Comparison of ENCODE assay signal across 8 mouse cellular contexts in the genomic region with DNA sequence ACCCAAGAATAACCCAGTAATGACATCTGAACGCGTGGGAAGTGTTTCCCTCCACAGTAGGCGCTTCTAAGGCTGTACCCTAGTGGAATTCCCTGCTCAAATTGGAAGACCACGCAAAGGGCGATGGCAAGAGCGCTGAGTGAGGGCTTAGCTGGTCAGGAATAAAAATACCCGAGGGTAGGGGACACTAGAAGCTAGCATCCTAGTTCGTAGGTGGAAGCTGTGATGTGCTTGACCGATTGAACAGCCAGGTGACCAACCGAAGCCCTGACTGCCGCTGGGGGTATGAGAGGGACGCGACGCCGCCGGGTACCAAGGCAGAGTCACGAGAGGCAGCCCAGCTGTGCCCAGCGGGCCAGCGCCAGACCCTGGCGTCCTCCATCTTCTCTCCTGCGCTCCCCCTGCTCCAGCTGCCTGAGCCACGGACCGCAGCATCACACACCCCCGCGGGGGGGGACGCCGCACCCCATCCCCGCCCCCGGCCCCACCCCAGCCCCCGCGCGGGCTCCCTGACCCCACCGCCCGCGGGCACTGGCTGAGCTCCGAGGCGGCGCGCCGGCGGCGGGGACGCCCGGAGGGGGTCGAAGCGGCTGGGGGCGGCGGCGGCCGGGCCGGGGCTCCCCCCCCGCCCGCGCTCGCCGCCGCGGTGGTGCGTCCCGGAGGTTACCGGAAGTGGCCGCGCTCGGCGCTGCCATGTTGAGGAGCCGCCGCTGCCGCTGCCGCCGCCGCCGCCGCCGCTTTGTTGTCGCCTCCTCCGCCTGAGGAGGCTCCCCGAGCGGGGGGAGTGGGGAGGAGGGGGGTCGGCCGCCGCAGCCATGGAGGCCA. TPM values are rescaled to one million over a fixed set of nuclear protein-coding genes. Genes with fewer than 3 reads are reported as not detected.
DNase-seq lines count a peak whose midpoint lies in the region; ATAC-seq lines count a peak whose summit lies in the region.

A gene (plus strand): TSS at position 694 of the 825 bp plus-strand sequence.

- peak; percentile 86 for ATAC-seq in intestine, embryonic 16.5 days
- ATAC-seq in midbrain, embryonic 11.5 days (ENCODE audit: low FRiP score): peak; percentile 89

- WGBS in embryonic facial prominence, embryonic 10.5 days: 1% methylated on average over 81 of the region's 81 CpGs
- under 1% methylated on average over 48 of the region's 81 CpGs for WGBS in intestine, embryonic 16.5 days
- 1% methylated on average over 77 of the region's 81 CpGs for WGBS in limb, embryonic 10.5 days
- under 1% methylated on average over 47 of the region's 81 CpGs for WGBS in midbrain, embryonic 11.5 days

- peaks cover 42% of the 10 kb centered on the region for H3K4me1 ChIP-seq in embryonic facial prominence, embryonic 10.5 days
- peaks cover 24% of the 10 kb centered on the region for H3K4me1 ChIP-seq in intestine, embryonic 16.5 days (ENCODE audit: control insufficient read depth, insufficient read depth, low read length)
- peaks cover 35% of the 10 kb centered on the region for H3K4me1 ChIP-seq in limb, embryonic 10.5 days
- peaks cover 25% of the 10 kb centered on the region for H3K4me1 ChIP-seq in midbrain, embryonic 11.5 days (ENCODE audit: control insufficient read depth, insufficient read depth, low read length)

- peak within 1 kb of the TSS; percentile 92 for H3K9ac ChIP-seq in intestine, embryonic 16.5 days (ENCODE audit: low read depth, low read length)
- peak within 1 kb of the TSS; percentile 98 for H3K9ac ChIP-seq in midbrain, embryonic 11.5 days (ENCODE audit: low read length)

- no peaks in the 10 kb centered on the region for H3K27me3 ChIP-seq in embryonic facial prominence, embryonic 10.5 days (replicated peaks; ENCODE audit: low read depth, poor library complexity, severe bottlenecking)
- no peaks in the 10 kb centered on the region for H3K27me3 ChIP-seq in intestine, embryonic 16.5 days (replicated peaks; ENCODE audit: control insufficient read depth, insufficient read depth, low read length)
- H3K27me3 ChIP-seq in limb, embryonic 10.5 days (ENCODE audit: low read depth, poor library complexity, severe bottlenecking): no peaks in the 10 kb centered on the region
- H3K27me3 ChIP-seq in midbrain, embryonic 11.5 days (ENCODE audit: control insufficient read depth, insufficient read depth, low read length): no peaks in the 10 kb centered on the region

- peak within 1 kb of the TSS; percentile 81 for H3K4me3 ChIP-seq in embryonic facial prominence, embryonic 10.5 days
- H3K4me3 ChIP-seq in intestine, embryonic 16.5 days (ENCODE audit: low read length): peak within 1 kb of the TSS; percentile 96
- peak within 1 kb of the TSS; percentile 98 for H3K4me3 ChIP-seq in limb, embryonic 10.5 days
- H3K4me3 ChIP-seq in midbrain, embryonic 11.5 days (ENCODE audit: low read depth, low read length): peak within 1 kb of the TSS; percentile 85

- DNase-seq in adrenal gland, postnatal 14 days: peak; percentile 90
- peak; percentile 90 for DNase-seq in embryonic facial prominence, embryonic 10.5 days (ENCODE audit: low spot score)
- no peak for DNase-seq in gonadal fat pad, adult 2 months (ENCODE audit: low read depth)
- peak; percentile 89 for DNase-seq in limb, embryonic 10.5 days (ENCODE audit: low spot score)
- peak; percentile 98 for DNase-seq in midbrain, embryonic 11.5 days (ENCODE audit: low spot score, missing footprints)
- peak; percentile 77 for DNase-seq in right cerebral cortex, postnatal 4 days
- DNase-seq in yolk sac, embryonic 10.5 days (ENCODE audit: low spot score): peak; percentile 86

- H3K9me3 ChIP-seq in embryonic facial prominence, embryonic 10.5 days: no peaks in the 10 kb centered on the region
- H3K9me3 ChIP-seq in intestine, embryonic 16.5 days (ENCODE audit: control insufficient read depth, low read length): no peaks in the 10 kb centered on the region
- no peaks in the 10 kb centered on the region for H3K9me3 ChIP-seq in limb, embryonic 10.5 days (replicated peaks)
- no peaks in the 10 kb centered on the region for H3K9me3 ChIP-seq in midbrain, embryonic 11.5 days (ENCODE audit: control insufficient read depth, low read length)

- peak within 1 kb of the TSS; percentile 86 for H3K4me2 ChIP-seq in intestine, embryonic 16.5 days (ENCODE audit: low read depth, low read length)
- peak within 1 kb of the TSS; percentile 87 for H3K4me2 ChIP-seq in midbrain, embryonic 11.5 days

- peak within 1 kb of the TSS; percentile 97 for H3K27ac ChIP-seq in embryonic facial prominence, embryonic 10.5 days (replicated peaks)
- peak within 1 kb of the TSS; percentile 95 for H3K27ac ChIP-seq in intestine, embryonic 16.5 days (ENCODE audit: low read length)
- peak within 1 kb of the TSS; percentile 100 for H3K27ac ChIP-seq in limb, embryonic 10.5 days
- H3K27ac ChIP-seq in midbrain, embryonic 11.5 days (ENCODE audit: low read depth, low read length): peak within 1 kb of the TSS; percentile 99

- H3K36me3 ChIP-seq in embryonic facial prominence, embryonic 10.5 days (replicated peaks): peaks cover under 1% of the 10 kb centered on the region
- no peaks in the 10 kb centered on the region for H3K36me3 ChIP-seq in intestine, embryonic 16.5 days (ENCODE audit: control insufficient read depth, insufficient read depth, low read length)
- peaks cover 3% of the 10 kb centered on the region for H3K36me3 ChIP-seq in limb, embryonic 10.5 days
- no peaks in the 10 kb centered on the region for H3K36me3 ChIP-seq in midbrain, embryonic 11.5 days (ENCODE audit: control insufficient read depth, insufficient read depth, low read length)

RNA-seq across cellular contexts. Expression of the gene that starts here (rescaled TPM):
- 39.8 and 42.4 TPM in 2 replicates for total RNA-seq in adrenal gland, postnatal 14 days (2021)
- 59.4 and 60.0 TPM in 2 replicates for polyA plus RNA-seq in embryonic facial prominence, embryonic 10.5 days (2016; fragmentation: Nextera tagmentation; extraction: Ambion mirVana)
- 19.6 and 24.4 TPM in 2 replicates for polyA plus RNA-seq in gonadal fat pad, adult 2 months (2012; rRNA removed)
- 23.3 and 24.1 TPM in 2 replicates for polyA plus RNA-seq in intestine, embryonic 16.5 days (2015; fragmentation: Nextera tagmentation; extraction: Ambion mirVana)
- 54.6 and 59.2 TPM in 2 replicates for polyA plus RNA-seq in limb, embryonic 10.5 days (2016; fragmentation: Nextera tagmentation; extraction: Ambion mirVana)
- polyA plus RNA-seq in midbrain, embryonic 11.5 days (2014; fragmentation: Nextera tagmentation; extraction: Ambion mirVana): 82.5 and 83.6 TPM in 2 replicates
